Mouse (Mus musculus) CH12.LX (cell line): Measurements from ENCODE around the gene Anp32b. TPM values are rescaled to one million over a fixed set of nuclear protein-coding genes. Genes with fewer than 3 reads are reported as not detected.

Experiments
- DNase-seq: peaks from one replicate; pipeline ENCODE4 v3.0.0-alpha.2; 2013; ENCODE audit errors: extremely low read depth
- H3K27ac ChIP-seq: 2 replicates; pipeline ENCODE4 v1.5.1; 2012; ENCODE audit warnings: low read depth, mild to moderate bottlenecking, control low read depth, moderate library complexity; ENCODE audit not compliant: insufficient read depth
- H3K27me3 ChIP-seq: replicated peaks from 2 replicates; pipeline ENCODE3; 2012; ENCODE audit warnings: inconsistent platforms
- H3K36me3 ChIP-seq, 2 experiments: replicated peaks in 1 of 2; 2 replicates each; pipeline versions ENCODE3 to v1.6.1; 2012; ENCODE audit warnings: inconsistent platforms in 1 of 2, low read length in 1 of 2, mild to moderate bottlenecking in 1 of 2, mixed read lengths in 1 of 2, moderate library complexity in 1 of 2; ENCODE audit not compliant: control insufficient read depth in 1 of 2, insufficient read depth in 1 of 2
- H3K4me1 ChIP-seq, 2 experiments: 2 replicates each; pipeline ENCODE4 v1.6.1; 2012; ENCODE audit warnings: inconsistent platforms in 1 of 2, moderate library complexity in 1 of 2; ENCODE audit not compliant: insufficient read depth in 2 of 2, control insufficient read depth in 1 of 2
- H3K4me2 ChIP-seq: 2 replicates; pipeline ENCODE4 v1.6.1; 2012; ENCODE audit warnings: low read depth, mild to moderate bottlenecking, control low read depth; ENCODE audit not compliant: poor library complexity, insufficient read depth, severe bottlenecking
- H3K4me3 ChIP-seq, 3 experiments: fragments of 150-350 bp in 1 of 3; sonication (generic) in 1 of 3; replicated peaks in 1 of 3; 2 replicates each; pipeline versions ENCODE3 to v1.5.1; 2011 to 2012; ENCODE audit warnings: low read depth in 2 of 3, low read length in 2 of 3, mild to moderate bottlenecking in 2 of 3, moderate library complexity in 2 of 3, control low read depth in 1 of 3, improper control_type of control experiment in 1 of 3, inconsistent platforms in 1 of 3, mixed read lengths in 1 of 3; ENCODE audit not compliant: poor library complexity in 1 of 3
- H3K79me2 ChIP-seq: replicated peaks from 2 replicates; pipeline ENCODE4 v1.6.1; 2012; ENCODE audit warnings: mild to moderate bottlenecking, moderate library complexity; ENCODE audit not compliant: control insufficient read depth, poor library complexity, insufficient read depth, severe bottlenecking; ENCODE audit errors: extremely low read depth
- H3K9ac ChIP-seq: 2 replicates; pipeline ENCODE4 v1.6.1; 2012; ENCODE audit warnings: low read depth, mild to moderate bottlenecking, control low read depth, moderate library complexity; ENCODE audit not compliant: insufficient read depth
- H3K9me3 ChIP-seq: replicated peaks from 2 replicates; pipeline ENCODE3; 2012; ENCODE audit warnings: low read length, inconsistent platforms, mixed read lengths
- CHD1 ChIP-seq: IDR thresholded peaks from 2 replicates; pipeline ENCODE4 v1.6.1; 2012; ENCODE audit warnings: low read depth, low read length, improper control_type of control experiment, inconsistent platforms
- CHD2 ChIP-seq: IDR thresholded peaks from 2 replicates; pipeline ENCODE4 v1.6.1; 2011; ENCODE audit warnings: low read length, improper control_type of control experiment
- CTCF ChIP-seq, 2 experiments: IDR thresholded peaks in 1 of 2; conservative IDR thresholded peaks in 1 of 2; 2 replicates each; pipeline ENCODE4 v1.5.1; 2011 to 2012; ENCODE audit warnings: low read depth in 2 of 2, low read length in 2 of 2, improper control_type of control experiment in 1 of 2, inconsistent platforms in 1 of 2, mild to moderate bottlenecking in 1 of 2, moderate library complexity in 1 of 2
- E2F4 ChIP-seq: IDR thresholded peaks from 2 replicates; pipeline ENCODE4 v1.6.1; 2011; ENCODE audit warnings: low read depth, low read length, improper control_type of control experiment; ENCODE audit not compliant: insufficient replicate concordance
- ELF1 ChIP-seq: IDR thresholded peaks from 2 replicates; pipeline ENCODE4 v1.6.1; 2014; ENCODE audit warnings: low read depth, mild to moderate bottlenecking, inconsistent platforms, low read length, improper control_type of control experiment
- ETS1 ChIP-seq: conservative IDR thresholded peaks from 2 replicates; pipeline ENCODE4 v1.6.1; 2012; ENCODE audit warnings: low read depth, mild to moderate bottlenecking, inconsistent platforms, low read length, improper control_type of control experiment, moderate library complexity
- GABPA ChIP-seq: IDR thresholded peaks from 2 replicates; pipeline ENCODE4 v1.6.1; 2012; ENCODE audit warnings: low read depth, low read length, improper control_type of control experiment, inconsistent platforms; ENCODE audit not compliant: insufficient replicate concordance
- IRF4 ChIP-seq: IDR thresholded peaks from 2 replicates; pipeline ENCODE4 v1.6.1; 2014; ENCODE audit warnings: low read depth, mild to moderate bottlenecking, inconsistent platforms, low read length, improper control_type of control experiment
- MAZ ChIP-seq: IDR thresholded peaks from 2 replicates; pipeline ENCODE4 v1.6.1; 2012; ENCODE audit warnings: low read depth, mild to moderate bottlenecking, inconsistent platforms, low read length, improper control_type of control experiment, moderate library complexity
- MEF2A ChIP-seq: IDR thresholded peaks from 2 replicates; pipeline ENCODE4 v1.6.1; 2014; ENCODE audit warnings: low read depth, mild to moderate bottlenecking, inconsistent platforms, low read length, improper control_type of control experiment, borderline replicate concordance
- MXI1 ChIP-seq: IDR thresholded peaks from 2 replicates; pipeline ENCODE4 v1.6.1; 2011; ENCODE audit warnings: mild to moderate bottlenecking, low read depth, low read length, improper control_type of control experiment
- NELFE ChIP-seq: IDR thresholded peaks from 2 replicates; pipeline ENCODE4 v1.6.1; 2011; ENCODE audit warnings: low read depth, low read length, improper control_type of control experiment
- RAD21 ChIP-seq: IDR thresholded peaks from 2 replicates; pipeline ENCODE4 v1.6.1; 2011; ENCODE audit warnings: low read depth, mild to moderate bottlenecking, low read length, improper control_type of control experiment, moderate library complexity
- RCOR1 ChIP-seq: conservative IDR thresholded peaks from 2 replicates; pipeline ENCODE4 v1.6.1; 2012; ENCODE audit warnings: low read depth, mild to moderate bottlenecking, inconsistent platforms, low read length, improper control_type of control experiment
- SMC3 ChIP-seq: IDR thresholded peaks from 2 replicates; pipeline ENCODE4 v1.6.1; 2011; ENCODE audit warnings: low read depth, low read length, improper control_type of control experiment
- TBP ChIP-seq: conservative IDR thresholded peaks from 2 replicates; pipeline ENCODE4 v1.6.1; 2011; ENCODE audit warnings: low read depth, low read length, improper control_type of control experiment
- TCF12 ChIP-seq: IDR thresholded peaks from 2 replicates; pipeline ENCODE4 v1.6.1; 2014; ENCODE audit warnings: low read depth, mild to moderate bottlenecking, inconsistent platforms, low read length, improper control_type of control experiment
- USF1 ChIP-seq: IDR thresholded peaks from 2 replicates; pipeline ENCODE4 v1.6.1; 2014; ENCODE audit warnings: low read depth, mild to moderate bottlenecking, inconsistent platforms, low read length, improper control_type of control experiment
- USF2 ChIP-seq: conservative IDR thresholded peaks from 2 replicates; pipeline ENCODE4 v1.6.1; 2011; ENCODE audit warnings: low read depth, low read length, improper control_type of control experiment
- ZC3H11A ChIP-seq: IDR thresholded peaks from 2 replicates; pipeline ENCODE4 v1.6.1; 2012; ENCODE audit warnings: low read depth, mild to moderate bottlenecking, inconsistent platforms, low read length, improper control_type of control experiment
- dilution Hi-C: fragments of 300-500 bp; cut with MboI; formaldehyde crosslinking; loops from 2 replicates; pipeline ENCODE4 v1.14.3; 2020; ENCODE audit warnings: low sequenced_read_pairs; ENCODE audit not compliant: extremely low pct_unique_long_range_greater_than_20kb, extremely low pct_ligation_motif_present
- in situ Hi-C: fragments of 300-500 bp; cut with MboI; formaldehyde crosslinking; loops from 3 replicates; pipeline ENCODE4 v1.14.3; 2019; ENCODE audit warnings: low sequenced_read_pairs, low pct_ligation_motif_present, low pct_unique_long_range_greater_than_20kb, mixed read lengths
- polyA plus RNA-seq: library from polyadenylated mRNA; unstranded; fragments of >175 nt; gene quantifications from 2 replicates; pipeline ENCODE4 v1.2.1, GENCODE M21; 2012; ENCODE audit warnings: low read depth; ENCODE audit not compliant: insufficient read length
- total RNA-seq, 2 experiments: library from RNA; depleted of rRNA; stranded (reverse); fragments of 300-350 nt in 1 of 2; fragments of >200 nt in 1 of 2; gene quantifications; 2 replicates each; pipeline ENCODE4 v1.2.3; 2012 to 2014

Gene Anp32b
- total and polyA plus RNA-seq, 3 experiments: 29.4 to 864 (median 37.5) TPM

GRCm38 (mm10) chr4:46520491-46520890 is 69.8 kb downstream of the Anp32b start:
- no peaks in the 10 kb centered on the region for H3K4me1 ChIP-seq
- H3K9ac ChIP-seq: no peak overlapping the region
- no peak overlapping the region for H3K4me2 ChIP-seq
- DNase-seq: no peak
- peaks cover 65 to 74% of the 10 kb centered on the region in 2 experiments for H3K36me3 ChIP-seq
- TF ChIP-seq MXI1 (no peak), USF1 (no peak), NELFE (no peak), ELF1 (no peak), E2F4 (no peak), TCF12 (no peak), ZC3H11A (no peak), ETS1 (no peak)
- no peaks in the 10 kb centered on the region for H3K79me2 ChIP-seq
- peaks cover 8% of the 10 kb centered on the region for H3K9me3 ChIP-seq
- H3K27ac ChIP-seq: no peak overlapping the region
- no peaks in the 10 kb centered on the region for H3K27me3 ChIP-seq
- in situ Hi-C loops: no loop called here
- dilution Hi-C loops: no loop called here
- no peak overlapping the region for H3K4me3 ChIP-seq

GRCm38 (mm10) chr4:46521457-46521856 is 70.8 kb downstream of the Anp32b start:
- Histone ChIP-seq H3K4me3 (no peak overlapping the region), H3K4me1 (no peaks in the 10 kb centered on the region), H3K79me2 (no peaks in the 10 kb centered on the region), H3K27ac (no peak overlapping the region), H3K9me3 (peaks cover 8% of the 10 kb centered on the region), H3K9ac (no peak overlapping the region), H3K4me2 (no peak overlapping the region), H3K27me3 (no peaks in the 10 kb centered on the region), H3K36me3 (peaks cover 68 to 77% of the 10 kb centered on the region in 2 experiments)
- in situ Hi-C loops: no loop called here
- no peak for TF ChIP-seq CHD2
- TF ChIP-seq ELF1: no peak
- no peak for TF ChIP-seq RCOR1
- no peak for TF ChIP-seq CHD1
- no peak for TF ChIP-seq MXI1
- TF ChIP-seq MEF2A: no peak
- TF ChIP-seq SMC3: no peak
- TF ChIP-seq IRF4: no peak
- TF ChIP-seq ETS1: no peak
- no peak for TF ChIP-seq TBP
- no peak for TF ChIP-seq E2F4
- TF ChIP-seq USF2: no peak
- TF ChIP-seq MAZ: no peak
- no peak for TF ChIP-seq CTCF (conservative IDR thresholded peaks at IDR 0.05 in 1 of 2, IDR thresholded peaks at IDR 0.05 in 1 of 2; ENCODE audit: low read depth in 2 of 2, low read length in 2 of 2)
- TF ChIP-seq NELFE: no peak
- no peak for TF ChIP-seq RAD21
- TF ChIP-seq ZC3H11A: no peak
- TF ChIP-seq GABPA: no peak
- TF ChIP-seq USF1: no peak
- no peak for TF ChIP-seq TCF12
- dilution Hi-C loops: no loop called here
- no peak for DNase-seq

Other genes starting within 250 kb of the Anp32b start
- gene Foxe1, start 107.3 kb upstream of the Anp32b start, total RNA-seq (2012; rRNA removed): not detected in 2 replicates
- gene Foxe1, start 107.3 kb upstream of the Anp32b start, total RNA-seq (2014; rRNA removed): not detected in 2 replicates
- not detected in 2 replicates for gene Foxe1, start 107.3 kb upstream of the Anp32b start, polyA plus RNA-seq
- gene Trmo, start 61.5 kb upstream of the Anp32b start, total RNA-seq (2012; rRNA removed): 17.5 and 18.8 TPM in 2 replicates
- 24.1 and 27.0 TPM in 2 replicates for gene Trmo, start 61.5 kb upstream of the Anp32b start, total RNA-seq (2014; rRNA removed)
- 10.9 and 15.4 TPM in 2 replicates for gene Trmo, start 61.5 kb upstream of the Anp32b start, polyA plus RNA-seq
- 0.04 TPM in 1 of 2 replicates, not detected in the other for gene Hemgn, start 37.4 kb upstream of the Anp32b start, total RNA-seq (2012; rRNA removed)
- gene Hemgn, start 37.4 kb upstream of the Anp32b start, total RNA-seq (2014; rRNA removed): 0.09 TPM in 1 of 2 replicates, not detected in the other
- 0.11 TPM in 1 of 2 replicates, not detected in the other for gene Hemgn, start 37.4 kb upstream of the Anp32b start, polyA plus RNA-seq
- gene Nans, start 38.3 kb downstream of the Anp32b start, total RNA-seq (2012; rRNA removed): 103 and 119 TPM in 2 replicates
- gene Nans, start 38.3 kb downstream of the Anp32b start, total RNA-seq (2014; rRNA removed): 140 and 150 TPM in 2 replicates
- 127 and 173 TPM in 2 replicates for gene Nans, start 38.3 kb downstream of the Anp32b start, polyA plus RNA-seq
- gene Trim14, start 85.2 kb downstream of the Anp32b start, total RNA-seq (2012; rRNA removed): 24.4 and 26.5 TPM in 2 replicates
- gene Trim14, start 85.2 kb downstream of the Anp32b start, total RNA-seq (2014; rRNA removed): 11.6 and 13.8 TPM in 2 replicates
- gene Trim14, start 85.2 kb downstream of the Anp32b start, polyA plus RNA-seq: 26.0 and 35.4 TPM in 2 replicates
- 71.4 and 129 TPM in 2 replicates for gene Coro2a, start 151.3 kb downstream of the Anp32b start, total RNA-seq (2012; rRNA removed)
- 23.3 and 24.6 TPM in 2 replicates for gene Coro2a, start 151.3 kb downstream of the Anp32b start, total RNA-seq (2014; rRNA removed)
- 152 and 223 TPM in 2 replicates for gene Coro2a, start 151.3 kb downstream of the Anp32b start, polyA plus RNA-seq
- gene Tbc1d2, start 199.3 kb downstream of the Anp32b start, total RNA-seq (2012; rRNA removed): 0.59 and 1.1 TPM in 2 replicates
- gene Tbc1d2, start 199.3 kb downstream of the Anp32b start, total RNA-seq (2014; rRNA removed): 0.12 TPM in 2 replicates
- gene Tbc1d2, start 199.3 kb downstream of the Anp32b start, polyA plus RNA-seq: 0.27 and 0.29 TPM in 2 replicates